Mouse (Mus musculus): ENCODE data around the gene Gmppa. TPM values are rescaled to one million over a fixed set of nuclear protein-coding genes. Genes with fewer than 3 reads are reported as not detected.

Gmppa gene
- total RNA-seq, 1 experiment from 2014 or later = 58.8 TPM

DNA sequence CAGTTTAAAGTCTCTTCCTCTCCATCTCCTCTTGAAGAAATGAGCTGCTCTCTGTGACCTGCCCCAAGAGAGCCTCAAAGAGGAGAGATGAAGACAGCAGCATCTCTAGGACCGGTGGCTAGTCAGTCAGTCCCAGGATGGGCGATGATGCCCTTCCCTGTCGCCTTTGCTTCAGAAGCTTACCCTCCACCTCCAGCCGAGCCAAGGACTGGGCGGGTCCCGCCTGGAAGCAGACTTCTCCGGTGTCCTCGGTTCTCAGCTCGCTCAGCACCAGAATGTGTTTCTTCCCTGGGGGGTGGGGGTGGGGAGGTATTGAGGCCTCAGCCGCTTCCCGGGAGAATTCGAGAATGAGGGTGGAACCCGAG lies 51.3 kb downstream of the Gmppa start:
- peak; percentile 51 for DNase-seq

DNA sequence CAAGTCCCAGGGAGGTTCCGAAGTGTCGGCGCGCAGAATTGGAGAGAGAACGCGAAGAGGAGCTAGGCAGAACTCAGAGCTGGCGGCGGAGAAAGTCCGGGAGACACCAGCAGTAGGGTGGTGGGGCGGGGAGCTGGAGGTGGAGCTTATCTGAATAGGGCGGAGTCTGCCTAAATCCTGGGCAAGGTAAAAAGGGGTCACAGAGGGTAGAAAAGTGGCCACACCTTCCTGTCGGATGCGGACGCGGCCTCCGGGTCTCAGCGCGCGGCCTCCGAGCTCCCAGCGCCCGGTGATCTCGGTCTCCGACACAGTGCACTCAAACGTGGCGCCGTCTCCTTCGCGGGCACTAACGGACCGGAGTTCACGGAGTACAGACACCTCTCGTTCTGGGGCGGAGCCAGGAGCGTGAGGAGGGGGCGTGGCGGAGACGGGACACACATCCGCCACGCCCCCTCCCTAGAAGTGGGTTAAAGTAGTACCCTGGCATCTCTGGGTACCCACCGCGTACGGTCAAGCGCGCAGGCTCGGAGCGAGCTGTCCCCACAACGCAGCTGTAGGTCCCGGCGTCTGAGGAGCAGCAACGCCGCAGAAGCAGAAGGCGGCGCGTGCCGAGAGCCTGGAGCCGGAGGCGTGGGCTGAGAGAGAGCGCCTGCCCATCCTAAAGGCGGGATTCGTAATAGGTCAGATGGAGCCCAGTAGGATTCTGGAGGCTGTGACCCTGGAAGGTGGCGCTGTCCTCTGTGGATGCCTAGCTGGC lies 51.9 kb downstream of the Gmppa start:
- peak; percentile 92 for DNase-seq

DNA sequence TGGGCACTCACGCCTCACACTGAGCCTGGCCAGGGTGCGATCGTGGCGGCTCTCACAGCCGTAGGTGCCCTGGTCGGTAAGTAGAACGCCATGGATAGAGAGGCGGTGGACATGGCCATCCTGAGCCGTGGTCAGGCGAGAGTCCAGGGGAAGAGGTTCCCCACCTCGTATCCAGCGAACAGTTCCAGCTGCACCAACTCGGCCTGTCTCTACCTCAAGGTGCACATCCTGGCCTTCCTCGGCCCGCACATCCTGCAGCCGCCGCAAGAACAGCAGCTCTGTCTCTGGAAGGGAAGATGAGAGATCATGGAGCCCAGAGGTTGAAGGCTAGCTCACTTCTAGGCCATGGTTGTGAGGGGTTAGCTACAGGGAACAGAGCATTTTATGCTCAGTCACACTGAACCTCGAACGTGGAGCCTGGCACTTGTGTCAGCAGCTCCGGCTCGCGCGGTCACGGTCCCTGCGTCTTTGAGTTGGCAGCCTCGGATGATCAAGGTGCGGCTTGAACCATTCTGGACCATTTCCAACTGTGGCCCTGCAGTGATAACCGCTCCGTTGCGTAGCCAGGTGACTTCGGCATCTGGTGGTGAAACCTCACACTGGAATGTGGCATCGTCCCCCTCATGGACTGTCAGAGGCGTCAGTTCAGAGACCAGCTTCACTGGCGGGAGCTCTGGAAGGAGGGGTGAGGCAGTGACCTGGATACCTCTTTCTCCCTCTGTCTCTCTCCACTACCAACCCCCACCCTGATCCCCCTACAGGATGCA lies 55.2 kb downstream of the Gmppa start:
- DNase-seq = no peak

DNA sequence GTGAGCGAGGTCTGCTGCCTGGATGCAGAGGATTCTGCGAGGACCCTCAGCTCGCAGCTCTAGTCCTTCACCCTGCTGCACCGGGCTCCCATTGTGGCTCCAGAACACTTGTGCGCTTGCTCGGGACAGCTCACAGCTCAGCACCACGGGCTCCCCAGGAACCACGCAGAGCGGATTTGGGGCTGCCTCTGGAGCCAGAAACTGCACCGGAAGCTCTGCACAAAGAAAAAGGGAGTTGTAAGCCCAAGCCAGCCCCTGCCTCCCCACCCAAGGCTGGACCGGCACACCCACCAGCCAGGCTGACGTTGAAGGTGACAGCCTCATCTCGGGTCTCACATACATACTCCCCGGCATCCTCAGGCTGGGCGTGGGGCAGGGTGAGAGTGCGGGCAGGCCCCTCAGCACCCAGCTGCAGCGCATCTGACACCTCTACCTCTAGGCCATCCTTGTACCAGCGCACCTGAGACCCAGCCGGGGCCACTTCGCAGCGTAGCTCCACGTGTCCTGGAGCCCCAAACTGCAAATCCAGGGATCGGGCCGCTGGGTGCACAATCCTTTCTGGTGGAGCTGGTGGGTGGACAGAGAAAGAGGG lies 56.9 kb downstream of the Gmppa start:
- DNase-seq = no peak

Other genes with a start within 250 kb of the Gmppa start
- 14.4 and 19.8 TPM in 2 replicates for gene Ankzf1, start 243.8 kb upstream of the Gmppa start, total RNA-seq (2021)
- gene Atg9a, start 243.7 kb upstream of the Gmppa start, total RNA-seq (2021) = 36.0 and 36.4 TPM in 2 replicates
- gene Glb1l, start 225.1 kb upstream of the Gmppa start, total RNA-seq (2021) = 18.0 and 24.7 TPM in 2 replicates
- 95.6 and 104 TPM in 2 replicates for gene Stk16, start 225.1 kb upstream of the Gmppa start, total RNA-seq (2021)
- 42.9 and 53.1 TPM in 2 replicates for gene Tuba4a, start 216.1 kb upstream of the Gmppa start, total RNA-seq (2021)
- gene A630095N17Rik, start 203.8 kb upstream of the Gmppa start, total RNA-seq (2021) = not detected in 2 replicates
- gene Dnajb2, start 199.5 kb upstream of the Gmppa start, total RNA-seq (2021) = 49.3 and 66.8 TPM in 2 replicates
- gene Ptprn, start 171.4 kb upstream of the Gmppa start, total RNA-seq (2021) = 46.5 and 57.2 TPM in 2 replicates
- 119 and 126 TPM in 2 replicates for gene Resp18, start 157.5 kb upstream of the Gmppa start, total RNA-seq (2021)
- 92.5 and 101 TPM in 2 replicates for gene Dnpep, start 117.9 kb upstream of the Gmppa start, total RNA-seq (2021)
- 19.8 and 26.9 TPM in 2 replicates for gene Des, start 75.6 kb upstream of the Gmppa start, total RNA-seq (2021)
- 11.0 and 18.3 TPM in 2 replicates for gene Speg, start 60.6 kb upstream of the Gmppa start, total RNA-seq (2021)
- 3.8 and 4.2 TPM in 2 replicates for gene Asic4, start 14.5 kb downstream of the Gmppa start, total RNA-seq (2021)
- 40.7 and 47.0 TPM in 2 replicates for gene Chpf, start 43.4 kb downstream of the Gmppa start, total RNA-seq (2021)
- 2.9 and 3.3 TPM in 2 replicates for gene Tmem198, start 43.6 kb downstream of the Gmppa start, total RNA-seq (2021)
- gene Obsl1, start 70.5 kb downstream of the Gmppa start, total RNA-seq (2021) = 98.3 and 99.4 TPM in 2 replicates
- 85.9 and 116 TPM in 2 replicates for gene Inha, start 71.1 kb downstream of the Gmppa start, total RNA-seq (2021)
- 15.4 and 21.7 TPM in 2 replicates for gene Stk11ip, start 85.6 kb downstream of the Gmppa start, total RNA-seq (2021)
- 67.4 and 89.2 TPM in 2 replicates for gene Slc4a3, start 110.3 kb downstream of the Gmppa start, total RNA-seq (2021)

All from adrenal gland, postnatal 14 days (tissue).